Mouse (Mus musculus) stomach, embryonic 14.5 days (tissue): ENCODE data around the gene Patl1. TPM values are rescaled to one million over a fixed set of nuclear protein-coding genes. Genes with fewer than 3 reads are reported as not detected.
A peak's percentile ranks its signal among the peaks of the same experiment; 100 is the strongest.

Experiments used
- ATAC-seq: fragments of 200-750 bp; cut with Nextera tagmentation; 2 replicates; pipeline ENCODE4 v1.8.0; 2017; ENCODE audit warnings: low read depth, moderate TSS enrichment; ENCODE audit not compliant: insufficient number of reproducible peaks, insufficient read depth, low FRiP score
- H3K27ac ChIP-seq: fragments of 300-500 bp; sonication (generic); 2 replicates; pipeline ENCODE4 v1.5.1; 2014; ENCODE audit warnings: mild to moderate bottlenecking, low read length, moderate library complexity, mixed read lengths
- H3K27me3 ChIP-seq: fragments of 300-500 bp; sonication (generic); 2 replicates; pipeline ENCODE4 v1.6.1; 2014; ENCODE audit warnings: low read length, control low read depth, mixed read lengths; ENCODE audit not compliant: control insufficient read depth, insufficient read depth
- H3K36me3 ChIP-seq: fragments of 300-500 bp; sonication (generic); 2 replicates; pipeline ENCODE4 v1.6.1; 2014; ENCODE audit warnings: mild to moderate bottlenecking, control low read depth, low read length, moderate library complexity, mixed read lengths; ENCODE audit not compliant: control insufficient read depth, insufficient read depth
- H3K4me1 ChIP-seq: fragments of 300-500 bp; sonication (generic); 2 replicates; pipeline ENCODE4 v1.6.1; 2014; ENCODE audit warnings: low read length, control low read depth, mixed read lengths; ENCODE audit not compliant: control insufficient read depth, insufficient read depth
- H3K4me2 ChIP-seq: fragments of 300-500 bp; sonication (generic); replicated peaks from 2 replicates; pipeline ENCODE4 v1.6.1; 2014; ENCODE audit warnings: low read depth, low read length, control low read depth
- H3K4me3 ChIP-seq: fragments of 300-500 bp; sonication (generic); 2 replicates; pipeline ENCODE4 v1.5.1; 2014; ENCODE audit warnings: low read depth, low read length, control low read depth
- H3K9ac ChIP-seq: fragments of 300-500 bp; sonication (generic); replicated peaks from 2 replicates; pipeline ENCODE4 v1.6.1; 2014; ENCODE audit warnings: low read depth, mild to moderate bottlenecking, control low read depth, low read length, moderate library complexity, mixed read lengths
- H3K9me3 ChIP-seq: fragments of 300-500 bp; sonication (generic); 2 replicates; pipeline ENCODE4 v1.6.1; 2016; ENCODE audit warnings: low read depth, low read length, control low read depth; ENCODE audit not compliant: control insufficient read depth
- WGBS: fragments of 180-500 bp; shearing (Covaris S2); extraction: QIAGEN DNeasy Blood & Tissue Kit; methylation state at CpG from one replicate; pipeline ENCODE4 v1.1.7; 2014; 5-methylcytosine and 5-hydroxymethylcytosine counted together
- polyA plus RNA-seq: library from polyadenylated mRNA; unstranded; fragments of >200 nt; fragmentation: Nextera tagmentation; extraction: Ambion mirVana; gene quantifications from 2 replicates; pipeline ENCODE4 v1.2.1, GENCODE M21; 2014

Patl1 gene
- polyA plus RNA-seq, 1 experiment from 2014 or later: 24.3 TPM

DNA sequence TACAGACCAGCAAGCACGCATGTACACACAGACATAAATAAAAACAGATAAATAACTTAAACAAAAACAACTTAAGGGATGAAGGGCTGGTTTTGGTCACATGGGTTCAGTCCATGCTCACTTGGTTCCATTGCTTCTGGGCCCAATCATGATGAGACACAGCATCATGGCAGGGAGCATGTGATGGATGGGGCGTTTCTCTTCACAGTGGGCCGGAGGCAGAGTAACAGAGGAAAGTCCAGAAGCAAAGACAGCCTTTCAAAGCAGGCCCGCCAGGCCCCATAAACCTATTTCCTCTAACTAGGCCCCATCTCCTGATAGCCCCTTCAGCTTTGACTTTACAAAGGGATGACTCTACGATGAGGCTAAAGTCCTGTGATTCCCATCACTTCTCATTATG lies 44.4 kb downstream of the Patl1 start:
- H3K27ac ChIP-seq: no peak overlapping the region
- no peaks in the 10 kb centered on the region for H3K9me3 ChIP-seq
- WGBS: 87% methylated on average over 5 of the region's 5 CpGs
- 0 out of 2 replicates have a peak, but pooled peaks cover 2% of the 10 kb centered on the region for H3K4me1 ChIP-seq
- ATAC-seq: no peak
- no peaks in the 10 kb centered on the region for H3K36me3 ChIP-seq
- H3K4me3 ChIP-seq: no peak overlapping the region
- no peaks in the 10 kb centered on the region for H3K27me3 ChIP-seq
- H3K9ac ChIP-seq: no peak overlapping the region
- H3K4me2 ChIP-seq: no peak overlapping the region

DNA sequence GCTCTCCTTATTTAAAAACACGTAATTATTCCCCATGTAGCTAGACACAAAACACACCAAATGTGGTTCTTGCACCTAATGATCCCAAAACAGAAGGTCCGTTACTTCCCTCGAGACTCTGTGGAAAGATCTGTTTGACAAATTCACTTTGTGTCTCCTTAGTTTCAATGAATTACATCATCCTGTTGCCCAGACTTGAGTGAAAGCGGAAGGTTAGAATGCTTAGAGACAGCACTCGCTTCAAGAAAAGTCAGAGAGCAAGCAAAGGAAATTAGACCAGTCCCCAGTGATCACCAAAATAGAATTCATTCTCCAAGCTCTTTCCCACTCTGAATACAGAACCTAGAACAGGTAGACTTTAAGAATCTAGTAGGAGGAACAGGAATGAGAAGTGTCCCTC lies 45.2 kb downstream of the Patl1 start:
- no peak overlapping the region for H3K27ac ChIP-seq
- no peaks in the 10 kb centered on the region for H3K9me3 ChIP-seq
- H3K27me3 ChIP-seq: no peaks in the 10 kb centered on the region
- no peak for ATAC-seq
- no peak overlapping the region for H3K4me3 ChIP-seq
- no peak overlapping the region for H3K9ac ChIP-seq
- 0 out of 2 replicates have a peak, but pooled peaks cover 2% of the 10 kb centered on the region for H3K4me1 ChIP-seq
- H3K36me3 ChIP-seq: no peaks in the 10 kb centered on the region
- no peak overlapping the region for H3K4me2 ChIP-seq
- WGBS: 90% methylated on average over 5 of the region's 5 CpGs

DNA sequence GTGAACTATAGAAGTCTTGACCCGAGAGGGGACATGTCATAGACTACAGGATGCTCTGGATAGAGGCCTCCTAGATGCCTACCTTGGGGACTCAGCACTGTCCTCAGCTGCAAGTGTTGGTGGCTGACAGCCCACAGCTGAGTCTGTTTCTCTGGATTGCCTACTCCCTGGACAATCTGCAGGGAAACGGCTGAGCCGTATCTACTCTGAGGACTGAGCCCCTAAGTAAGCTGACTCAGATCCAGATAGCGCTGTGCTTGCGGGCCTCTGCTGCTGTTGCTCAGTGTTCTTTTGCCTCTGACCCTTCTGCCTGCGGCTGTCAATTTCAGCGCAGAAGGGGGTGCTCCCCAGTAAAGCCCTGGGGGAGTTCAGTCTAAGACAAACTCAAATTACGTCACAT lies 45.6 kb downstream of the Patl1 start:
- H3K36me3 ChIP-seq: no peaks in the 10 kb centered on the region
- H3K4me1 ChIP-seq: 0 out of 2 replicates have a peak, but pooled peaks cover 2% of the 10 kb centered on the region
- H3K27ac ChIP-seq: no peak overlapping the region
- H3K27me3 ChIP-seq: no peaks in the 10 kb centered on the region
- H3K4me2 ChIP-seq: no peak overlapping the region
- H3K9ac ChIP-seq: no peak overlapping the region
- no peak for ATAC-seq
- no peaks in the 10 kb centered on the region for H3K9me3 ChIP-seq
- WGBS: 82% methylated on average over 8 of the region's 8 CpGs
- H3K4me3 ChIP-seq: no peak overlapping the region

DNA sequence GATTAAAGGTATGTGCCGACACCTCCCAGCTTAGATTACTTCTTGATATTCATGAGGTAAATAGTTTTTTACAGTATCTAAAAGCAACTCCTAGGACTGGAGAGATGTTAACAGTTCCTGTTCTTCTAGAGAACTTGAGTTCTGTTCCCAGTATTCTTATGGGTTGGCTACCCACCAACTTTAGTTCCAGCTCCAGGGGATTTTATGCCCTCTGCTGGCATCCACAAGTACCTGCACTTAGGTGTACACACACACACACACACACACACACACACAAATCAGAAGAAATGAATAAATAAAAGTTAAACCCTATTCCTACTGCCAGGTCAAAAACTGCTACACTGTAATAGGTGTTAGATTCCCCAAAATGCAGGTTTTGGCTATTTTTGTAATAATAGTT lies 52.1 kb downstream of the Patl1 start:
- H3K27ac ChIP-seq: peak overlapping the region; percentile 73; the same call in 1 of the 2 replicates
- no peak for ATAC-seq
- H3K27me3 ChIP-seq: no peaks in the 10 kb centered on the region
- H3K9me3 ChIP-seq: no peaks in the 10 kb centered on the region
- H3K4me1 ChIP-seq: peaks cover 12% of the 10 kb centered on the region
- peaks cover 4% of the 10 kb centered on the region; the same call in 1 of the 2 replicates for H3K36me3 ChIP-seq
- no peak overlapping the region for H3K4me2 ChIP-seq
- 97% methylated on average over 1 of the region's 1 CpGs for WGBS
- no peak overlapping the region for H3K9ac ChIP-seq
- H3K4me3 ChIP-seq: no peak overlapping the region

GRCm38 (mm10) chr19:11965023-11965942 lies 53.1 kb downstream of the Patl1 start, which contains the start of gene Osbp:
Gene Osbp (plus strand): TSS chr19:11965941.
- ATAC-seq: peak; percentile 97
- Histone ChIP-seq H3K27me3 (no peaks in the 10 kb centered on the region), H3K27ac (peak within 1 kb of the TSS; percentile 73; the same call in 1 of the 2 replicates), H3K4me3 (peak within 1 kb of the TSS; percentile 90), H3K9me3 (no peaks in the 10 kb centered on the region), H3K9ac (peak within 1 kb of the TSS; percentile 83), H3K36me3 (peaks cover 4% of the 10 kb centered on the region; the same call in 1 of the 2 replicates), H3K4me2 (peak within 1 kb of the TSS; percentile 97), H3K4me1 (peaks cover 12% of the 10 kb centered on the region)
- WGBS: under 1% methylated on average over 44 of the region's 59 CpGs

GRCm38 (mm10) chr19:11966201-11966636 lies 54.0 kb downstream of the Patl1 start:
- H3K4me1 ChIP-seq: peaks cover 12% of the 10 kb centered on the region
- peak overlapping the region; percentile 83 for H3K9ac ChIP-seq
- no peak for ATAC-seq
- H3K27me3 ChIP-seq: no peaks in the 10 kb centered on the region
- H3K36me3 ChIP-seq: peaks cover 10% of the 10 kb centered on the region
- 0% methylated on average over 18 of the region's 18 CpGs for WGBS
- peak overlapping the region; percentile 97 for H3K4me2 ChIP-seq
- H3K27ac ChIP-seq: no peak overlapping the region
- H3K4me3 ChIP-seq: peak overlapping the region; percentile 90
- H3K9me3 ChIP-seq: no peaks in the 10 kb centered on the region

GRCm38 (mm10) chr19:11969155-11970050 lies 57.2 kb downstream of the Patl1 start:
- Histone ChIP-seq H3K4me2 (no peak overlapping the region), H3K36me3 (peaks cover 41% of the 10 kb centered on the region), H3K4me3 (no peak overlapping the region), H3K27me3 (no peaks in the 10 kb centered on the region), H3K27ac (no peak overlapping the region; the same call in 1 of the 2 replicates), H3K4me1 (peaks cover 12% of the 10 kb centered on the region), H3K9ac (no peak overlapping the region), H3K9me3 (no peaks in the 10 kb centered on the region)
- WGBS: 72% methylated on average over 9 of the region's 9 CpGs
- no peak for ATAC-seq
